Mouse (Mus musculus): Measurements from ENCODE around the gene Asxl1. TPM values are rescaled to one million over a fixed set of nuclear protein-coding genes. Genes with fewer than 3 reads are reported as not detected.
A peak's percentile ranks its signal among the peaks of the same experiment; 100 is the strongest.

The Asxl1 gene
- polyA plus RNA-seq, 1 experiment: 31.7 TPM

DNA sequence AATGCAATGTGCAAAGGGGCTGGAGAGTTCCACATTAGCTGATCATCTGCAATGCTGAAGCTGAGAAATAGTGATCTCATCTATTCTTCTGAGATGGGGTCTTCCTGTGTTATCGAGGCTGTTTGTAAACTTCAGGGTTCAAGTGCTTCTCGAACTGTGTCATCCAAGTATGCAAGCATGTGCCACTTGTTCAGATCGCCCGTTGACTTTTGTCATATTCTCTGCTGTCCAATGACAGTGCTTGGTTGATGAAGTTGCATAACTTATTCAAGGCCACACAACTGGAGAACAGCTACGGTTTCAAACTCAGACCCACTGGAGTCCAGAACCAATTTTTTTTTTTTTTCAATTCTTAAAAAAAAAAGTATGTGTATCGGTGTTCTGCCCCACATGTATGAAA is 3.5 kb upstream of the Asxl1 start:
- TF ChIP-seq POLR2A (IDR thresholded peaks at IDR 0.05; ENCODE audit: borderline replicate concordance, low read depth, low read length) (no peak), CTCF (IDR thresholded peaks at IDR 0.05; ENCODE audit: low read depth, low read length) (no peak)
- peaks cover 22% of the 10 kb centered on the region for H3K4me1 ChIP-seq (ENCODE audit: control insufficient read depth, insufficient read depth, low read length)
- no peak overlapping the region for H3K27ac ChIP-seq (ENCODE audit: insufficient read depth, low read depth, low read length)
- no peak overlapping the region for H3K4me3 ChIP-seq (ENCODE audit: insufficient read depth, low read length)

DNA sequence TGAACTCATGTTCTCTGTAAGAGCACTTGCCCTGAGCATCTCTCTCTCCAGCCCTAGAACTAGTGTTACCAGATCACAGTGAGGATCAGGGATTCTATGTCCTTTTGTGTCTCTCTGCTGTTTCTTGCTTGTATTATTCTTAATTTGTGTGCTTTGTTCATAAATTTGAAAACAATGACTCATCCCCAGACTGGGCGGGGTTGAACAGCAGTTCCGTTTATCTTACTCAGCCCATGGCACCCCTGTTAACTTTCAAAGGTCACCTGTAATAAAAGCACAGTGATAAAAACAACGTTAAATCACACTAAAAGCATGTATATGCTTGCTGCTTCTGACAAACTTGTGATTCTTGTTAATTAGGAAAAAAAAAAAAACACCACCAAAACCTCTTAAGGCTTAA is 3.0 kb upstream of the Asxl1 start:
- TF ChIP-seq CTCF (IDR thresholded peaks at IDR 0.05; ENCODE audit: low read depth, low read length) (no peak), POLR2A (IDR thresholded peaks at IDR 0.05; ENCODE audit: borderline replicate concordance, low read depth, low read length) (no peak)
- no peak overlapping the region for H3K4me3 ChIP-seq (ENCODE audit: insufficient read depth, low read length)
- H3K27ac ChIP-seq (ENCODE audit: insufficient read depth, low read depth, low read length): no peak overlapping the region
- H3K4me1 ChIP-seq (ENCODE audit: control insufficient read depth, insufficient read depth, low read length): peaks cover 19% of the 10 kb centered on the region

DNA sequence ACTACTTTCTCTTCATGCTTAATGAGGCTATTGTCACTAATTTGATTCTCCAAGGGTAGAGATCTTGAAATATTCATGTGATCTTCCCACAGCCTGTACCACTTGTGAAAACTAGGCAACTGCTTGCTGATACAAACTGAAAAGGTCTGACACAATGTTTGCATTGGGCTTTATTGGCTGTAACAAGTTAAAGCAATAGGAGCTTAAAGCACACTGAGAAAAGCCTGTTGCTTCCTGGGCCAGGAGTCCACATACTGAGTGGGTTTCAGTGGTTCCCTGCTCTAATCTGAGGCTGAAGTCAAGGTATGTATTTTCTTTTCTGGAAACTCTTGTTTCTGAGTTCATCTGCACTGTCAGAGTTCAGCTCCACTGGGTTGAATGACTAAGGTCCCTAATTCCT is 2.4 kb upstream of the Asxl1 start:
- peaks cover 13% of the 10 kb centered on the region for H3K4me1 ChIP-seq (ENCODE audit: control insufficient read depth, insufficient read depth, low read length)
- H3K4me3 ChIP-seq (ENCODE audit: insufficient read depth, low read length): no peak overlapping the region
- H3K27ac ChIP-seq (ENCODE audit: insufficient read depth, low read depth, low read length): no peak overlapping the region
- no peak for TF ChIP-seq CTCF (IDR thresholded peaks at IDR 0.05; ENCODE audit: low read depth, low read length)
- no peak for TF ChIP-seq POLR2A (IDR thresholded peaks at IDR 0.05; ENCODE audit: borderline replicate concordance, low read depth, low read length)

DNA sequence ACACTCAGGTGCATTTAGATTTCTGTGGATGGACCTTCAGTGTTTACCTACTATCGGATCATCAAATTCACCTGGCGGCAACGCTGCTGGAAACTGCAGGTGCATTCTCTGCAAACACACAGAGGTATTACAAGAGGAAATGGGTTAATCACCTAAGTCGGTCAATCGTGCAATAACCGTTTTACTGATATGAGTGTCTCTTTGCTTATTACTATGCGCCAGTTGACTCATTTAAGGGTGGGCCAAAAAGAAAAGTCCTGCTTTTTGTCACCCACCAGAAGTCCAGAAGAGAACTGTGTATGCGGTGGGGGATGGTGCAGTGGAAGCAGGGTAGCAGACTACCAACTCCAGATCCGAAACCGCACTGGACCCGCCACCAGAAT is 567 bp upstream of the Asxl1 start:
- peak overlapping the region; percentile 48 for H3K27ac ChIP-seq (ENCODE audit: insufficient read depth, low read depth, low read length)
- peak overlapping the region; percentile 72 for H3K4me3 ChIP-seq (ENCODE audit: insufficient read depth, low read length)
- peaks cover 12% of the 10 kb centered on the region for H3K4me1 ChIP-seq (ENCODE audit: control insufficient read depth, insufficient read depth, low read length)
- no peak for TF ChIP-seq POLR2A (IDR thresholded peaks at IDR 0.05; ENCODE audit: borderline replicate concordance, low read depth, low read length)
- TF ChIP-seq CTCF (IDR thresholded peaks at IDR 0.05; ENCODE audit: low read depth, low read length): no peak

DNA sequence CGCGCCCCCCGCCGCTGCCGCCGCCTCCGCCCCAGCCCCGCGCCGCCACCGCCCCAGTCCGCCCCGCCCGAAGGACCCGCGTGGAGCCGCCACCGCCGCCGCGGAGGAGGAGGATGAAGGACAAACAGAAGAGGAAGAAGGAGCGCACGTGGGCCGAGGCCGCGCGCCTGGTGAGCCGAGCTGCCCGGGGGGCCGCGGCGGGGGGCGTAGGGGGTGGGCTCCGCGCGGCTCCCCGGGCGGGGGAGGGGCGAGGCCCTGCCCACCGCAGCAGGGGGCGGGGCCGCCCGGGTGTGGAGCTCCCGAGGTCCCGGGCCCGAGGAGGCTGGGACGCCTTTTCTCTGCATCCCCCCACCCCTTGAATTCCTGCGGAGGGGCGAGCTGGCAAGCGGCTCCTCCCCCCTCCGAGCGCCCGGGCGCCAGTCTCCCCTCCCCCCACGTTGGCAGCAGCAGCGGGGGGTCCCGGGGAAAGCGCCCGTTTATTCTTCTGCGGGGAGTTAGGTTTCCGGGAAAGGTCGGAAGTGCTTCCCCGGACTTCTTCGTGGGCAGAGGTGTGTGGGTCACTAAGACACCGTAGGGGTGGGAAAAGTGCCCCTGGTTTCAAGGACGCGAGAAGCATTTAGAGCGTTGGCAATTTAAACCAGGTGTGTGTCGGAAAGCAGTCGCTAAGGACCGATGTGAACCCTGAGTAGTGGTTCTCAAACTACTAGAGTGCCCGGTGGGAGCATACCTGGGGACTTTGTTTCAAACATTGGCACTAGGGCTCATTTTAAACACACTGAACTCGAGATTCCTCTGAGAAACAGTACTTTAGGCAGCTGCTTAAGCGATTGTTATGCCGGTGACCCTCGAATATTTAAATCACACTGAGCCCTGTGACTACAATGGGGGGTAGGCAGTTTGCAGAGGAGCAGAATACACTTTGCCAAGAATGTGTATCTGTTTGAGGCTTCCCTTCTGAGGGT is 873 bp downstream of the Asxl1 start:
- Histone ChIP-seq H3K4me3 (ENCODE audit: insufficient read depth, low read length) (peak overlapping the region; percentile 66), H3K4me1 (ENCODE audit: control insufficient read depth, insufficient read depth, low read length) (peaks cover 22% of the 10 kb centered on the region), H3K27ac (ENCODE audit: insufficient read depth, low read depth, low read length) (peak overlapping the region; percentile 90)
- TF ChIP-seq CTCF (IDR thresholded peaks at IDR 0.05; ENCODE audit: low read depth, low read length) (no peak), POLR2A (IDR thresholded peaks at IDR 0.05; ENCODE audit: borderline replicate concordance, low read depth, low read length) (no peak)

DNA sequence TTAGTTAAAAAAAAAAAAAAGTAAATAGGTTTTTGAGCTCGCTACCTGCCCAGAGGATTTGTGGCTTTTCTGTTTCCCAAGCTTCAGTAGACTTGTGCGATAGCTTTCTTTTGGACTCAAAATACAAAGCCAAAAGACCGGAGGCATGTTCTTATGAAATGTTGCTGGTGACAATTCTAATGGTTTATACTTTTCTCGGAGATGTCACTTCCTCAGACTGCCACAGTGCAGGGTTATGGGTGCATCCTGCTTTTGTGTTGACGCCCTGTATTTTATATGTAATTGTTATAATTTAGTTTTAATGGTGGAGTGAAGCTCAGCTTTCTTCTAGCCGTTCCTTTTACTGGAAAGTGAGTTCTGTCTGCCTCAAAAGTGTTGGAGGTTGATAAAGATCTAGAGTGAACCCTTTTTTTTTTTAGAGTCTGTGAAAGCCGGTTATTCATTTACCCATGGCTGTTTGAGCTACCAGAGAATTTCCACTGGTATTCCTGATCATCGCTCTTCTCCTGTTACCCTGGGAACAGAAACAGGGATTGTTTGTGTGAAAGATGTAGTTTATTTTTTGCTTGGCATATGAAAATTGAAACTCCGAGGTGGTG is 1.7 kb downstream of the Asxl1 start:
- Histone ChIP-seq H3K27ac (ENCODE audit: insufficient read depth, low read depth, low read length) (peak overlapping the region; percentile 90), H3K4me3 (ENCODE audit: insufficient read depth, low read length) (peak overlapping the region; percentile 66), H3K4me1 (ENCODE audit: control insufficient read depth, insufficient read depth, low read length) (peaks cover 25% of the 10 kb centered on the region)
- TF ChIP-seq CTCF (IDR thresholded peaks at IDR 0.05; ENCODE audit: low read depth, low read length): no peak
- TF ChIP-seq POLR2A (IDR thresholded peaks at IDR 0.05; ENCODE audit: borderline replicate concordance, low read depth, low read length): no peak

DNA sequence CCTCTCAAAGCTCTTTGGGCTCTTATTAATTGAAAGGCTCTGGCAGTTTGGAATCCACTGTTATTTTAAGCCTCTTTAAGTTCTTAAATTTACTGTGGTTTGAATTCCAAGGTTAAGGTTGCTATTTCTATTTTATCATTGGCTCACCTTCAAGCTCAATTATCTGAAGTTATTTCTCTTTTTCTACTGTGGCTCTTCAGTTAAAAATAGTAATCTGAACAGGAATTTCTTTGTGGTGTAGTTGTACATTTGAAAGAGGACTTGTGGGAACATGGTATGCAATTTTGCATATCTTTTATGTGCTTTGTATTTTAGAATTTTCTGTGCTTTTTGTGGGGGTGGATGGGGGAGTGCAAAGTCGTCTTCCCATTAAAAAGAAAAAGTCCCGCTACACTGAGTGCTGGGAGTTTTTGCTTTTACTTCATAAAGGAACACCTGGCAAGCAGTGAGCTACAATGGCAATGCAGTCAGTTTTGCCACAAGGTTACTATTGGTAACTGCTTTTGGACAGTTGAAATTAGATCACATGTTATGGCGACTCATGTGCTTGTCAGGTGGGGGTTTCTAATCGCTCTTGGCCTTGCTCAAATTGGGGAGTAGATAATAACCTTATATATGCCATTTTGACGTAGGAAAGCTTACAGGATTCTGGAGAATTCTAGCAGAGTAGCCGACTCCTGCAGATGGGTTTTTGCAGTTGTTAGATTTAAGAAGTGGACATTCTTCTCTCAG is 2.6 kb downstream of the Asxl1 start:
- Histone ChIP-seq H3K4me3 (ENCODE audit: insufficient read depth, low read length) (peak overlapping the region; percentile 24; the same call in 1 of the 2 replicates), H3K27ac (ENCODE audit: insufficient read depth, low read depth, low read length) (no peak overlapping the region), H3K4me1 (ENCODE audit: control insufficient read depth, insufficient read depth, low read length) (peaks cover 22% of the 10 kb centered on the region)
- TF ChIP-seq POLR2A (IDR thresholded peaks at IDR 0.05; ENCODE audit: borderline replicate concordance, low read depth, low read length) (no peak), CTCF (IDR thresholded peaks at IDR 0.05; ENCODE audit: low read depth, low read length) (no peak)

DNA sequence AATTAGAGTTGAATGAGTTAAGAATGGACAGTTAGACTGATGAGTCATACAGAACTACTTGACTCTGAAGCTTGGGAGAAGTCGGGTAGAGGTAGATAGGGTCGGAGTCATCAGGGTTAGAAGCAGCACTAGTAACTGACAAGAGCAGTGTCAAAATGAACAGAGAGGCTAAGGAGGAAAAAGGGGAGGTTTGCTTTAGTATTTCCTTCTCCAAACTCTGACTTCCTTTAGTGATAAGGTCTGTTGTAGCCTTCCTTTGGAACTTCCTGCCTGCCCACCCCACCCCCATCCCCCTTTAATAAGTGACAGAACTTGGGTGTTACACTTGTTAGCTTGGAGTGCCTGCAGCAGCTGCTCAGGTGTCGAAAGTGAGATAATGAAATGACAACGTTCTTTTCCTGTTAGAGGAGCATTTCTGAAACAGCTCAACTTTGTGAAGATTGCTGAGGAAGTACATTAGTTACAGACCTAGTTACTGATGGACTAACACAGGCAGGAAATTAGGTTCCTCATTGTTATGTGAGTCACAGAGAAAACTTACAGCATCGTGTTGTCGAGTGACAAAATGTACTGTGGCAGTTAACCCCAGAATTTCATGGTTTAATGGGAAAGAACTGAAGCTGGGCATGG is 5.0 kb downstream of the Asxl1 start:
- Histone ChIP-seq H3K4me3 (ENCODE audit: insufficient read depth, low read length) (peak overlapping the region; percentile 36), H3K27ac (ENCODE audit: insufficient read depth, low read depth, low read length) (peak overlapping the region; percentile 92), H3K4me1 (ENCODE audit: control insufficient read depth, insufficient read depth, low read length) (peaks cover 22% of the 10 kb centered on the region)
- TF ChIP-seq CTCF (IDR thresholded peaks at IDR 0.05; ENCODE audit: low read depth, low read length) (no peak), POLR2A (IDR thresholded peaks at IDR 0.05; ENCODE audit: borderline replicate concordance, low read depth, low read length) (no peak)

DNA sequence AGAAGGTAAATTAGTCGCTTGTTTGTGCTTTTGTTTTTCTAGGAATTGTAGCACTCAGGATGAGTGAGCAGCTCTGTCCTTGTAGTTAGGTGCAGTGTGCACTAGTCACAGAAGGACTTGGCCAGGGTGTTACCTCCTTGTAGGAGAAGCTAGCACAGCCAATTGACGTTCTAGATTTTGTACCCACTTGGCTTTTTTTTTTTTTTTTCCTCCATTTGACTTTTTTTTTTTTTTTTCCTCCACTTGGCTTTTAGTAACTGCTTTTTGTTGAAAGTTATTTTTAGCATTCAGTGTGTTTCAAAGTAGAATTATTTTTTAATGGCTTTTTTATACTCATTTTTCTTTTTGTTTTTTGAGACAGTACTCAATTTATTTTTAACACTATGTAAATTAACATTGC is 9.0 kb downstream of the Asxl1 start:
- no peak for TF ChIP-seq CTCF (IDR thresholded peaks at IDR 0.05; ENCODE audit: low read depth, low read length)
- no peak for TF ChIP-seq POLR2A (IDR thresholded peaks at IDR 0.05; ENCODE audit: borderline replicate concordance, low read depth, low read length)
- Histone ChIP-seq H3K4me1 (ENCODE audit: control insufficient read depth, insufficient read depth, low read length) (peaks cover 25% of the 10 kb centered on the region), H3K4me3 (ENCODE audit: insufficient read depth, low read length) (no peak overlapping the region), H3K27ac (ENCODE audit: insufficient read depth, low read depth, low read length) (no peak overlapping the region)

All from bone marrow macrophage, adult 2 months (primary cell).